Mouse (Mus musculus) mesoderm, embryonic 11.5 days (tissue): Measurements from ENCODE around the gene Dmc1.

ENCODE experiments used
- DNase-seq: peaks from one replicate; pipeline ENCODE4 v3.0.0-alpha.2; 2012; ENCODE audit warnings: low read depth, low spot score

The Dmc1 gene

DNA sequence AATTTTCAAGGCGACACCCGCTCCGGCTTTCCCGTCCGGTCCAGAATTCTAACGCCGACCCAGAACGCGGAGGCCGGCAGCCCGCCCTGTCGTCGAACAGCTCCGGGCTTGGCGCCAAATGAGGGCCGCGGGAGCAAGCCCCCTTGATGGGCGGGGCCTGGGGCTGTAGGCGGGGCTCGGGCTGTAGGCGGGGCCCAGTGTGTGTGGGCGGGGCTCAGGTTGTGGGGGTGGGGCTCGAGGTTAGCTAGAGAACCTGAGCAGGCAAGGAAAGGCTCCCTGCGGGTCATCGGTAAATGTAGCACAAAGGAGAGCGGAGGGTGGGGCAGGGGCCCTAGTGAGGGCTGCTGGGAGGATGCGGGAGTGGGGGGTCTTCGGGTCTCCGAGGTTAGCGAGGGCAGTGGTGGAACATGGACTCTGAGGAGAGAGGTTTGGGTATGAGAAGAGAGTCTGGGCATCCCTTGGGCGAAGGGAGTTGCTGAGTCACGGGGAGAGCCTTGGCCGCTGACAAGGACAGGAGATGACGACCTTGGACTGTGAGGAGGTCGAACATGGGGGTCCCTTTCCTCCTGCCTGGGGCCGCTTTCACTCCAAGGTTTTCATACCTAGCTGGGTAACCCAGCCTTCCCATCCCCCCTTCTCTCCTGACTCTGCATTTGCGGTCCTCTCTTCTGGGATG lies at the start of gene Dmc1:
Gene Dmc1, minus strand, starts transcription at position 120 of the 676 bp plus-strand sequence.
- DNase-seq = peak; percentile 16

DNA sequence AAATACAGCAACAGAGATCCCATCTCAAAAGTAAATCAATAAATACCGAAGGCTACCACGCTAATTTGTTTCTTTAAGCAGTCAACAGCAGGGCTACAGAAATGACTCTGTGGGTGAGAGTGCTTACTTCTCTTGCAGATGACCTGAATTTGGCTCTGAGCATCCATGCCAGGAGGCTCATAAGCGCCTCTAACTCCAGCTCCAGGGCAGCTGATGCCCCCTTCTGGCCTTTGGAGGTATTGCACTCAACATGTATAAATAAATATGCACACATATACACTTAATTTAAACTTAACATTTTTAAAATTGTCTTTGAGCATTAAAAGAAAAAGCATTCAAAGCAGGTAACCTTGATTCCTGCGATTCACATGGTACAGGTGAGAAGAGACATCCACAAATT lies 46.6 kb upstream of the Dmc1 start:
- peak; percentile 11 for DNase-seq

DNA sequence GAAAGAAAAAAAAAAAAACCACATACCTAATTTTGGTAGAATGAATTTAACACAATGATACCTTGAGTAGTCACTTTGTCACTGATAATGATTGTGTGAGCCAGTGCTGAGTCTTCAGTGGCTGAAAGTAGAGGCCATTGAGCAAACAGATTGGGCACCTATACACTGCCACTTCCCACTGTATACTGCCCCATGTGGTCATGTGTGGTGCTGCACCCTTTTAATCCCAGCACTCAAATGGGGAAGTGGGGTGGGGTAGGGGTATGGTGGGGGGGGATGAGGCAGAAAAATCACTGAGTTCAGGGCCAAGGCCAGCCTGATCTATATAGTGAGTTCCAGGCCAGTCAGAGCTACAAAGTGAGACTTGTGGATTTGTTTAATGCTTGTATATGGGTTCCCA lies 45.7 kb upstream of the Dmc1 start:
- DNase-seq = peak; percentile 38

DNA sequence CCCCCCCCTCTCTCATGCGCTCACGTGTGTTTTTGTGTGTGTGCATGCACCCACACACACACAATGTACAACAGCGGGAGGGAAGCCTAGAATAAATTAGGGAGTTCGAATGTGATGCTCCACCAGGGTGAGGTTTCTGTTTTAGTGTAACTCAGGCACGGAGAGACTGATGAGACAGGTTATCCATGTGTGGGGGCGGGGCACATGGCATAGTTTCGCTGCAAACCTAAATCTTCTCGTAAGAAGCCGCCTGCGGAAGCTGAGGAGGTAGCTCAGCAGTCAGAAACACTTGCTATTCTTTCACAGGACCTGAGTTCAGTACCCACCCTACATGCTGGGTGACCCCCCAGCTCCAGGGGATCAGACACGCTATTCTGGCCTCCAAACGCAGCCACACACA lies 43.2 kb upstream of the Dmc1 start:
- DNase-seq = no peak

DNA sequence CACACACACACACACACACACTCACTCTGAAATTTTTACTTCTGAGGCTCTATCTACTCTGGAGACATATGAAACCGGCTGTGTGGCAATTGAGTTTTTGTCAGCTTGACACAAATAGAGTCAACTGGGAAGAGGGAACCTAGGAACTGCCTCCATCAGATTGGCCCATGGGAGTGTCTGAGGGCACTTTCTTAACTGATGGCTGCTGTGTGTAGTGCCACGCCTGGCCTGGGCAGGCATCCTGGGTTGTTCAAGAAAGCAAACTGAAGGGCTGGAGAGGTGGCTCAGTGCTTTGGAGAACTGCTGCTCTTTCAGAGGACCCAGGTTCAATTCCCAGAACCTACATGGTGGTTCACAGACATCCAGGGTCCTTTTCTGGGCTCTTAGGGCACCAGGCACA lies 40.6 kb upstream of the Dmc1 start:
- no peak for DNase-seq

DNA sequence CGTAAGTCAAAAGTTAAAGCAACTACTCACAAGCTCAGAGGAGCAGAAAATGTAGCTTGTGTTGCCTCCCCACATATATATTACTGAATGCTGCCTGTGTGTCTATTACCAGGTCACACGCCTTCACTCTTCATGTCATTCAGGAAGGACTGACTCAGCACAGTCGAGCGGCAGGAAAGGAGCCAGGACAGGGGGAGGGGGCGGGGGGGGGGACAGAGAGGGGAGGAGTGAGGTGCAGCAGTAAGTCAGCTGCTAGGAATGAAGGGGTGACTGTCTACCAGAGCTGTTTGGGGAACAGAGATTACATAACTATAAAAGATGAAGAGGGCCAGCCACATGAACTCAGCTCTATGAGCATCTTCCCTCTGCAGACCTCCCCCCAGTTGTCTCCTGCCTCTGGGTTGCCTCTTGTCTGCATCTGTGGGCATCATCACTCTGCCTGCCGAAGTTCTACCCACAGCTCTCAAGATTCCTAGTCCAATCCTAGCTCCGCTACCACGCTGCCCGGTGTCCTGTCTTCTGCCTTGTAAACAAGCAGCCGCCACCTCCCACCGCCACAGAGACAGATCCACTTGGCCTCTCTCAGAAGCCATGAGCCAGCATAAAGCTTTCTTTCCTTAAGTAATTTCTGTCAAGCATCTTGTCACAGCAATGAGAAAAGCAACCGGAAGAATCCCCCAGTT lies 36.4 kb upstream of the Dmc1 start:
- no peak for DNase-seq

DNA sequence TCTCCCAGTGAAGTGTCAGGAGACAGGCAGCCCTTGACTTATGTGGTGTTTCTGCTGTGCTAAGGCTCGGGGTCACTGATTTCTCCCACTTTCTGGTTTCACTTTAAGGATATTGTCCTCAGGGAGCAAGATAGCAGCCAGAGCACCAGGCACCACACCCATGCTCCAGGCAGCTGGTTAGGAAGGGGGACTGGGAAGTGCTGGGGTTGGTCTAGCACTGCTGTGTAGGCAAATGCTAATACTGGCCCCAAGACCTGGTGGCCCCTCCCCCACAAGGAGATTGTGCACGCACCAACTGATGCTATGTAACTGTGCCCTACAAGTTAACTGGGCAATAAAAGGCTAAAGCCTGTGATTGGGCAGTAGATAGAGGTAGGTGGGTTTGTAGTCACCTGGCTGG lies 25.6 kb upstream of the Dmc1 start:
- no peak for DNase-seq

DNA sequence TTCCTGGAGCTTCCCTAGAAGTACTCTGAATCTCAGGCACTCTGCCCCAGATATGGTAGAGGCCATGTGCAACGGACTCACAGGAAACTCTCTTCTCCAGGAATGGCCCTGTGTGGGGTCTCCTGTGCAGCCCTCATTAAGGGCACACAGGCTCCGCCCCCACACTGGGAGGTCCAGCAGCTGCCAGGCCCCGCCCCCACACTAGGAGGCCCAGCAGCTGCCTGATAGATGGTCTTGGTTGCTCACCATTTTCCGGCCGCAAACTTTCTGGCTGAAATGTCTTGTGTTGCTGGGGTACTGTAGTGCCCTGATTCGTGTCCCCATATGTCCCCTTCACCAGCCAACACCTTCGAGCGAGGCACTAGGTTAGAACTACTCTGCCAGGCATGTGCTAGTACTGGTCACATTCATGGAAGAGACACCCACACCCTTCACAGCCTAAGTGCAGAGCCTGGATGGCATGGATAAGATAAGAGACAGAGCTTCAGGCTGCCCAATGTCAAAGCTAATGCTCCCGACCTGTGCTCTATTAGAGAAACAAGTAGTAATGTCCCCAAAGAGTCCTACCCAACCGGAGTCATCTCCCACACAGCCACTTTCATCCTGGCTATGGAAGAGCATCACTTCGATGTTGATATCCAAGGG lies 15.0 kb upstream of the Dmc1 start:
- no peak for DNase-seq

DNA sequence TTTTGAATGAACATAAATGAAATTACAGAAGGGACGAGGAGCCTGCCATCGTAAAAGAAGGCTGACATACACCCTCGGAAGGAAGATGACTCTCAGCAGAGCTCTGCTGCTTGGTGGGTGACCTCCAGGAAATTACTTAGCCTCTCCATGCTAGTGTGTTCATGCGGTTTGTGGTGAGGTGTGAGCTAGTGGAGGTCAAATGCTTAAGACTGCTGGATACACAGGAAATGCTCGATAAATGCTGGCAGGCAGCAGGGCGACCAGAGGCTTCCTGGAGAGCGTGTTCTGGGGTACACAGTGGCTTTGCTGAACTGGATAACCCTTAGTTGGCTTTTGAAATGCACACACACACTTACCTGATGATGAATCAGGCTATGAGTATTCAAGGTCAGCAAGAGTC lies 13.5 kb upstream of the Dmc1 start:
- no peak for DNase-seq

DNA sequence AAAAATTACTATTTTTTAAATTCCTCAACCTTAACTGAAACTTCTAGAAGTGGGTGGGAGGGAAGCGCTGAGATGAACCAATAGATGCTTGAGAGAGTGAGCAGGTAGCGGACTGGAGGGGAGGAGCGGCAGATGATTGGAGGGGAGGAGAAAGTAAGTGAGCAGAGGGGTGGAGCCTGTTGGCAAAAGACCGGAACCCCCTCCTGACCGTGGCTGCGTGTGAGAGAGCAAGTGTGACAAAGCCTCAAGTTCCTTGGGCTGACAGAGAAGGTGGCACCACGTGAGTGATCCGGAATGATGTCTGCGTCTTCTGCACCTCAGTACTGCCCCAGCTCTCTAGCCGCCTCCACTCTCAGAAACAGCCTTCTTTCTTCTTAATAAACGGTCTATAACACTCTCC lies 12.2 kb upstream of the Dmc1 start:
- DNase-seq = no peak

DNA sequence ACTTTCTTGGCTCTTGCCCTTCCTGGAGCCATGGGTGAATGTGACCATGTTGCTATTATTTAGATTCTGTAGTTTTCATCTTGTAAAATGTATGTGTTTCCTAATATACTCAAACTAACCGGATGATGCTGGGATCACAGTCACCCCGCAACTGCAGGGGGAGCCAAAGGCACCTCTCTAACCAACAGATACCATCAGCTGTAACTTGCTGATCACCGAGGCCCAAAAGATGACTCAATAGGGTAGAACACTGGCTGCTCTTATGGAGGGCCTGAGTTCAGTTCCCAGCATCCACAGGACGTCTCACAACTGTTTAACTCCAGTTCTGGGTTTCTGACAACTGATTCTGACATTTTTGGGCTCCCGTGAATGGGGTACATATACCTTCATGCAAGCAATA lies 11.8 kb upstream of the Dmc1 start:
- no peak for DNase-seq

DNA sequence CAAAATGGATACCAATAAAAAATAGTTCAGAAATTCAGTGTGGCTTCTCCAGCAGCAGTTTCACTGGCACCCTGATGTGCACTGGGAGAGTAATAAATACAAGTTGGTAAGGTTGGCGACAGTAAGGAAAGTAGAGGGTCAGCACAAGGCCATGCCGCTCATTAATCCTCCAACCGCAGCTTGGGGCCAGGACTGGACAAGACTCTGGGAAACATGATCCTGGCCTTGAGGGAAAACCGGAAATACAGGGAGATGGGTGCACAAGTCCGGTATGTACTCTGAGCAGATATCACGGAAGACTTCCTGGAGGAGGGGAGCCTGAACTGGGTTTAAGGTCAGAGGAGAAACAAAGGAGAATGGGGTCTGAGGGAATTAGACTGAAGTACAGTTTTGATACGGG lies 10.6 kb upstream of the Dmc1 start:
- no peak for DNase-seq

DNA sequence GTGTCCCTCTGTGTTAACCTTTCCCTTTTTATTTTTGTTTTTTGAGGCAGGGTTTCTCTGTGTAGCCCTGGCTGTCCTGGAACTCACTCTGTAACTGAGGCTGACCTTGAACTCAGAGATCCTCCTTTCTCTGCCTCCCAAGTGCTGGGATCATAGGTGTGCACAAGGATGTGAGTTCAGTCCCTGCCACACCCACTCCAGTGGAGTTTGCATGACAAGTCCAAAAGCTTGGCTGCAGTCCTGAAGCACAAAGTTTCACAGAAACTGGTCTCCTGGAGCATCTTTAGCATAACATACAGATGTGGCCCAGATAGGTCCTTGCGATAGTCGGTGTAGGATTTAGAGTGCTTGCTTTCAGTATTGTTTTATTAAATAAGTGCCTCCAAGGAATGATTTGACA lies 4.3 kb upstream of the Dmc1 start:
- DNase-seq = no peak

DNA sequence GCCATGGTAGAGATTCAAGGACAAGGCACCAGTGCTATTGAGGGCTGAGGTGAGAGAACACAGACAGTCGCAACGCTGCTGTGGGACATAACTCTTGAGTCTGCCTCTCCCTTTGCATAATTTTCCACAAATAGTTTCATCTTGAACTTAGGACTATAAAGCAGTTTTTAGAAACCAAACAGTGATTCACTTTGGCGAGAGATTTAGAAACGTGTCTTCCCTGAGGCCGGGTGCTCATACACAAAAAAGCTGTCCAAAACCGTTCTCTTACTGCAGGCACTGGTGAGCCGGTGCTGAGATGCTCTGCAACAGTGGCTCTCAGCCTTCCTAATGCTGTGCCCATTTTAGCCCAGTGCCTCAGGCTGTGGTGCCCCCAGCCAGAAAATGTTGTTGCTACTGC lies 3.3 kb upstream of the Dmc1 start:
- DNase-seq = no peak

DNA sequence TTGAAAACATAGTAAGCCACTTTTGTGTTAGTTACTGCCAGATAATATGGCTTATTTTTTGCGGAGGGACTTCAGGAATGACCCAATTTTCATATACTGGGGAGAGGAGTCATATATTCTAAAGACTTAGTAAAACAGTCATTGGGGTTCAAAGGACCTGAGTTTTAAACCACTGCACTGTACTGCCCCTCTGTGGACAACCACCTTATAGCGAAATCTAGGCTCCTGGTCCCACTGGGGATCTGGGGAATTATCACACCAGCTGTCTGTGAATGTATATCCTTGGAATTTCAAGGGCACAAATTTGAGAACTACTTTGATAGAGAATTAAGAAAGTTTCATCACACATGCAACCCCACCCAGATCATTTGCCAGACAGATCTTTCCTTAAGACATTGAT lies 2.8 kb upstream of the Dmc1 start:
- no peak for DNase-seq

DNA sequence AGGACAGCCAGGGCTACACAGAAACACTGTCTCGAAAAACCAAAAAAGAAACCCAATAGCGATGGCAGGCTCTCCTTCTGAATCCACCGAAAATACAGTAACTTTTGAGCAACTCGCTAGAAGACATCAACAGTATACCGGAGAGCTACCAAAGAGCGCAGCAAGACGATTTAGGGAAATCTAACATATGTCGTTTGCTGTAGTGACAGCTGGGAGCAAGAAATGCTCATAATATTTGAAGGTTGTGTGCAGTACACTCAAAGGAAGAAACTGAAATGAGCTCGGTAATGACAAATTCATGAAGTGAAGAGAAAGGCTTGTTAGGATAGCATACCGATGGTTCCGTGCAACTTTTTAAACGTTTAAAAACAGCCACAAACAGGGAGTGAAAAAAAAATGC lies 1.3 kb upstream of the Dmc1 start:
- DNase-seq = no peak

DNA sequence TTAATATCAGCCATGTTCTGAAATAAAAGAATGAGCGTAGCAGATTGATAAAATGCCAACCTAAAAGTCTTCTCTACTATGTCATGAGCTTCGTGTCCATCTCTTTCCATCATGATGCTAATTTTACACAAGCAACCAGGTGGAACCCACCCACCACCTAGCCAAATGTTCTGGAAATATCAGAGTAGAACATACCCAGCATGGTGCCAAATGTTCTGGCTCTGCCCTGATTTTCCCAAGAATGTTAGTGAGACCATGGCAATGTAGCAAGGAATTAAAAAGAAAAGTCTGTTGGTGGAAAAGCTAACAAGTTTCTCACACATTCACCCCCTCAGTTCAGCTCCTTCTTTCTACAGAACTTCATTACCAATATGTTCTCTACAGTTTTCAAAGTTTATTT lies 4.7 kb downstream of the Dmc1 start:
- DNase-seq = no peak

DNA sequence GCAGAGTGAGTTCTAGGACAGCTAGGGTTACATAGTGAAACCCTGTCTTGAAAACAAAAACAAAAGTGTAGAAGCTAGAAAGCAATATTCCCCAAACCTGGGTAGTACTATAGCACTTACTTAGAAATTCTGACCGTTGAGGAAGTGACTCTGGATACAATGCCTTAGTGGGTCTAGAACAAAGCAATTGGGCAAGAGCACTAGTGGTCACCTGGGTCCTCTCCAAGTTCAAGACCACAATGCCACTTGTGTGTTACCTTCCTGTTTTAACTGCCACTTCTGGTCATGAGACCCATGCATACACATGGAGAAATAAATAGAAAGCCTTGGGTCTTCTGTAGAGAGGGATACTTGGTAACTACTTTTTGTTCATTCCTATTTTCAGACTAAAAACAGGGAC lies 6.2 kb downstream of the Dmc1 start:
- no peak for DNase-seq

DNA sequence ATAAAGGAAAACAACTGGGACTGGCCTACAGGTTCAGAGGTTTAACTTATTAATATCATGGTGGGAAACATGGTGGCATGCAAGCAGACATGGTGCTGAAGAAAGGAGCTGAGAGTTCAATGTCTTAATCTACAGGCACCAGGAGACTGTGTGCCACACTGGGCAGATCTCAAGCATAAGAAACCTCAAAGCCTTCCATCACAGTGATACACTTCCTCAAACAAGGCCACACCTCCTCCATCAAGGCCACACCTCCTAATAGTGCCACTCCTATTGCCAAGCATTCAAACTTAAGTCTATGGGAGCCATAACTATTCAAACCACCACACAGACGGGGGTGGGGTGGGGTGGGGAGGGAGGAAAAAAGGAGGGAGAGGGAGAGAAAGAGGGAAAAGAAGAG lies 23.3 kb downstream of the Dmc1 start:
- DNase-seq = no peak

DNA sequence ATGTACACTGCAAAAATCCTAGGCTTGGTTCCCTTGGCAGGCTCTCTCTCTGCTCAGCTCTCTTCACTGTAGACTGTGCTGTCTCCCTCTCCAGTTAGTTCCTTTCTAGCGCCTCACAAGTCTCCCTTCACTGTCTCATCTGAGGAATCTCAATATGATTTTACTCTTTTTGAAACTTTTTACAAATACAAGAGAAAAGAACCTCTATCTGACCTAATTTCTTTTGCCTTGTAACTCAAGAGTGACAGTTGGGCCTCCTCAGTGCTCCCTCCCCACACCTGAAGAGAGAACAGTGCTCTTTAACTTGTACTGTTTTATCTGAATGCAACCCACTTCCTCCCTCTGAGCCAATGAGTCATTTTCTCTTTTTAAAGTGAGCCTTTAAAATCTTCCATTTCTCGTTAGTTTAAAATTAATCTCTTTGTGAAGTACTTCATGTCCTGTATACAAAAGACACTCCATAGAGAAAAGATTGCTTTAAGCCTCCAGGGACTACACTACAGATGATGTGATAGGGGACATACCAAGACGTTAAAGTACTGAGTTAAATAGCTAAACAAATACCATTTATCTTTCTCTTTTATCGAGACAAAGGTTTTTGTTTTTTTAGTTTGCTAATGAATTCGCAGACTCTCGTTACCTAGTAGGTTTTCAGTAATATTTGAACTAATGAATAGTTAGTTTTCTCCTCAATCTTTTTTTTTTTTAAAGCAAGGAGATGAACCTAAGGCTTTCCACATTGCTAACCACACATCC lies 27.1 kb downstream of the Dmc1 start:
- DNase-seq = no peak

DNA sequence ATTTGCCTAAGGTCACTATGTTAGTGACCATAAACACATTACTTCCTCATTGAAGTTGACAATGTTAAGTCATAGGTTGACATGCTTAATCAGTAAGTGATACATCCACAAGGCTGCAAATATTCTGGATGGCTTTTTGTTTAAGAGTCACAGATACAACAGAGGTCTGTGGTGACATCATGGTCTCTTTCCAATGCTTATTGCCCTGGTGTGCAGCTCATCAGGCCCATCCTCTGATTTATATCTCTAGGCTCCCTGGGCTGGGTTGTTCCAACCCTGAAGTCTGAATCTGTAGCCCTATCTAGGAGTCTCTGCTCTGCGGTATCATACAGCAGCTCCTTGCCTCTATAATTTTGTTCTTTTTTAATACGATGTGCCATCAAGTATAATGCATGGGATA lies 28.0 kb downstream of the Dmc1 start:
- DNase-seq = no peak

DNA sequence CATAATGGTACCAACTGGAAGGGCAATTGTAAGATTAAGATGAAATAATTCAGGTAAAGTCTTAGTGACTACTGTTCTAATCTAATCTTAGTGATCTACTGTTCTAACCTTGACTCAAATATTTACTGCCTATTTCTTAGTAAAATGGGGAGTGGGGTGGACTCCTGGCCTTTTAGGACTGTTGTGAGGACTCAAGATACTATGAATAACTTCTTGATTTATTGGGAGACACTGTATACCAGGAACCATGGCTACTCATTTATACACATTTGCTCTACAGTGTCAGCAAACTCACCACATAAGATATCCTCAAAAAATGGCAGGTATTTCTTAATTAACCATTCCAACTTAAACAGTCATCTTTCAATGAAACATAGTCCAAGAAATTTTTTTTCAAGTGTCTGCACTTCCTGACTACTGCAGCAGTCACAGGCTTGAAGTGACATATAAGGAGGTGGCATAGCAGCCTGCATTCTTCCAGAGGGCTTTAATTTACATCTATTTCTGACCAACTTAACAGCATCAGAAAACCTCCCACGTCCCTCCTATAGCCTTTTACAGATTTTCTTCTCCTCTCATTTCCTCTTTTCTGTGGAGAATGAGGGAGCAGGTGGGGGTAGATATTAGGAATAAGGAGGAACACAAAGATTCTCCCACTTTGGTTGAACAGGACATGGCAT lies 29.2 kb downstream of the Dmc1 start:
- no peak for DNase-seq
